Mouse (Mus musculus) adrenal gland, adult 18-20 months (tissue): ENCODE results near the gene Sf3b6. TPM values are rescaled to one million over a fixed set of nuclear protein-coding genes. Genes with fewer than 3 reads are reported as not detected.

Source experiments
- total RNA-seq, 2 experiments: library from RNA; stranded (reverse); gene quantifications; 1 replicate in 1 of 2; 2 replicates in 1 of 2; pipeline ENCODE4 v1.2.3; 2021

Sf3b6 gene
- total RNA-seq, 2 experiments from 2014 or later, result 94.2 to 110 TPM

Other genes starting within 250 kb of the Sf3b6 start
- 10 to 100 TPM; 50.0 to 58.8 TPM for gene Itsn2, start 224.9 kb upstream of the Sf3b6 start, total RNA-seq
- not detected for gene Gm3625, start 224.6 kb upstream of the Sf3b6 start, total RNA-seq
- under 1 TPM; 0.19 to 0.27 TPM for gene Fam228a, start 79.1 kb upstream of the Sf3b6 start, total RNA-seq
- gene Pfn4, start 48.5 kb upstream of the Sf3b6 start, total RNA-seq, result 1 to 10 TPM in 1 of 2 experiments, under 1 TPM in 1; 0.86 to 1.1 TPM
- gene Fam228b, start 48.3 kb upstream of the Sf3b6 start, total RNA-seq, result 1 to 10 TPM; 3.3 to 6.1 TPM
- 1 to 10 TPM; 4.4 to 7.7 TPM for gene Fkbp1b, start 24.0 kb downstream of the Sf3b6 start, total RNA-seq
- 1 to 10 TPM; 8.5 to 8.9 TPM for gene Wdcp, start 25.8 kb downstream of the Sf3b6 start, total RNA-seq
- under 1 TPM; 0.89 to 0.99 TPM for gene Mfsd2b, start 56.8 kb downstream of the Sf3b6 start, total RNA-seq
- 10 to 100 TPM; 56.2 to 65.5 TPM for gene Ubxn2a, start 90.2 kb downstream of the Sf3b6 start, total RNA-seq
- gene Atad2b, start 99.8 kb downstream of the Sf3b6 start, total RNA-seq, result 10 to 100 TPM; 20.6 to 25.2 TPM